Mouse (Mus musculus) hindbrain, embryonic 12.5 days (tissue): ENCODE results near the gene Klhdc4. TPM values are rescaled to one million over a fixed set of nuclear protein-coding genes. Genes with fewer than 3 reads are reported as not detected.

Source experiments
- ATAC-seq: fragments of 200-750 bp; cut with Nextera tagmentation; 2 replicates; pipeline ENCODE4 v1.8.0; 2017; ENCODE audit warnings: moderate TSS enrichment; ENCODE audit not compliant: low FRiP score
- H3K27ac ChIP-seq: fragments of 300-500 bp; sonication (generic); 2 replicates; pipeline ENCODE4 v1.5.1; 2016; ENCODE audit warnings: mild to moderate bottlenecking
- H3K27me3 ChIP-seq: fragments of 300-500 bp; sonication (generic); 2 replicates; pipeline ENCODE4 v1.6.1; 2016; ENCODE audit warnings: mild to moderate bottlenecking
- H3K36me3 ChIP-seq: fragments of 300-500 bp; sonication (generic); 2 replicates; pipeline ENCODE4 v1.6.1; 2016; ENCODE audit warnings: mild to moderate bottlenecking
- H3K4me1 ChIP-seq: fragments of 300-500 bp; sonication (generic); 2 replicates; pipeline ENCODE4 v1.6.1; 2016
- H3K4me2 ChIP-seq: fragments of 300-500 bp; sonication (generic); replicated peaks from 2 replicates; pipeline ENCODE4 v1.6.1; 2016; ENCODE audit warnings: mild to moderate bottlenecking
- H3K4me3 ChIP-seq: fragments of 300-500 bp; sonication (generic); 2 replicates; pipeline ENCODE4 v1.5.1; 2016; ENCODE audit warnings: mild to moderate bottlenecking
- H3K9ac ChIP-seq: fragments of 300-500 bp; sonication (generic); 2 replicates; pipeline ENCODE4 v1.6.1; 2016; ENCODE audit warnings: mild to moderate bottlenecking, moderate library complexity
- H3K9me3 ChIP-seq: fragments of 300-500 bp; sonication (generic); replicated peaks from 2 replicates; pipeline ENCODE4 v1.6.1; 2016; ENCODE audit warnings: mild to moderate bottlenecking
- WGBS: fragments of 180-500 bp; shearing (Covaris S2); methylation state at CpG from one replicate; pipeline ENCODE4 v1.1.7; 2016; 5-methylcytosine and 5-hydroxymethylcytosine counted together
- polyA plus RNA-seq: library from polyadenylated mRNA; unstranded; fragments of >200 nt; fragmentation: Nextera tagmentation; extraction: Ambion mirVana; gene quantifications from 2 replicates; pipeline ENCODE4 v1.2.1, GENCODE M21; 2016

The Klhdc4 gene
- polyA plus RNA-seq, 1 experiment from 2014 or later, result 43.0 TPM

DNA sequence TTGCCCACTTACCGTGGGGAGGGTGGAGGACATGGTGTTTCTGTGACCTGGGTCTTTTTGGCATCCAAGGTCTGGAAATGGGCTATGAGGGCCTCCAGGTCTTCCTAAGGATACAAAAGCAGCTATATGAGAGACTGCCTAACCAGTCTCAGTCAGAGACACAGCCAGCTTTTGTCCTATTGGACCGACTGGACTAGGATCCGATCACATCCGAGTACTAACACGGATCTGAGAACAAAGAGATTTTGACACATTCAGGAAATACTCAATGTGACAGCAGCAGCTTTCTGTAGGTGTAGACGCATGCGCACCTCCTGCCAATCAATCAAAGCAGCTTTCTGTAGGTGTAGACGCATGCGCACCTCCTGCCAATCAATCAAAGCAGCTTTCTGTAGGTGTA is 7.6 kb downstream of the Klhdc4 start:
- Histone ChIP-seq H3K9ac (no peak overlapping the region), H3K27me3 (no peaks in the 10 kb centered on the region), H3K36me3 (peaks cover 34% of the 10 kb centered on the region), H3K27ac (no peak overlapping the region), H3K4me1 (no peaks in the 10 kb centered on the region), H3K9me3 (no peaks in the 10 kb centered on the region), H3K4me2 (no peak overlapping the region), H3K4me3 (no peak overlapping the region)
- 91% methylated on average over 9 of the region's 9 CpGs for WGBS
- ATAC-seq, result no peak

DNA sequence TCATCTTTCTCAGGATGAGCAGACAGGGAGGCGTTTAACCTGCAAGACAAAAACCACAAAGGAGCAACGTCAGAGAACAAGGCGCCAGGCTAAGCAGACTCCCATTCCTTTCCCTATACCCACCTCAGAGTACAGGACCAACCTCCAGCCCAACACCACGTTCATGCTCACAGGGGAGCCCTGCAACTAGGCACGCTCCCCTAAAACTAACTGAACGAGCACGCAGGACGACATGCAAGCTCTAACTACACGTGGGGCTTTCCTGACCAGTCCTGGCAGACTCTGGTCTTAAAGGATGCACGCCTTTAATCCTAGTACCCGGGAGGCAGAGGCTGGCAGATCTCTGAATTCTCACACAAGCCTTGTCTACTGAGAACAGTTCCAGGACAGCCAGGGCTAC is 8.0 kb downstream of the Klhdc4 start:
- no peaks in the 10 kb centered on the region for H3K4me1 ChIP-seq
- no peaks in the 10 kb centered on the region for H3K27me3 ChIP-seq
- H3K4me3 ChIP-seq, result no peak overlapping the region
- ATAC-seq, result no peak
- WGBS, result 91% methylated on average over 11 of the region's 11 CpGs
- H3K9me3 ChIP-seq, result no peaks in the 10 kb centered on the region
- H3K4me2 ChIP-seq, result no peak overlapping the region
- H3K36me3 ChIP-seq, result peaks cover 35% of the 10 kb centered on the region
- H3K9ac ChIP-seq, result no peak overlapping the region
- H3K27ac ChIP-seq, result no peak overlapping the region

DNA sequence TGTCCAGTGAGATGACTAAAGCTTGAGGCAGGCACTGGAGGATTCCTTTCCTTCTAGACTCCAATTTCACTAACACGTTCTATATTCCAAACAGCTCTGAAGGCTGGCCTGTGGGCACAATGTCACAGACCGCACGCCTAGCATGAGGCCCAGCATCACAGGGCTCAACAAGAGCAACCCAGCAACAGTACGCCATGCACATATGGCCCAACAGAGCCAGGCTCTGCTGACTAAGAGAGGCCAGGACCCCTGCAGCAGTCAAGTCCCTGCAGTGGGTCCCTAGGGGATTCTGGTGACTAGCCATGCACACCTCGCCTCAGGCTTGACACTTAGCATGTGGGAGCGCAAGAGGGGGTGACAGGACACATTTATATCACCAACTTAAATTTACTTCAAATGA is 8.5 kb downstream of the Klhdc4 start:
- Histone ChIP-seq H3K9me3 (no peaks in the 10 kb centered on the region), H3K36me3 (peaks cover 40% of the 10 kb centered on the region), H3K4me3 (no peak overlapping the region), H3K27ac (no peak overlapping the region), H3K9ac (no peak overlapping the region), H3K4me1 (no peaks in the 10 kb centered on the region), H3K4me2 (no peak overlapping the region), H3K27me3 (no peaks in the 10 kb centered on the region)
- WGBS, result 93% methylated on average over 6 of the region's 6 CpGs
- ATAC-seq, result no peak

DNA sequence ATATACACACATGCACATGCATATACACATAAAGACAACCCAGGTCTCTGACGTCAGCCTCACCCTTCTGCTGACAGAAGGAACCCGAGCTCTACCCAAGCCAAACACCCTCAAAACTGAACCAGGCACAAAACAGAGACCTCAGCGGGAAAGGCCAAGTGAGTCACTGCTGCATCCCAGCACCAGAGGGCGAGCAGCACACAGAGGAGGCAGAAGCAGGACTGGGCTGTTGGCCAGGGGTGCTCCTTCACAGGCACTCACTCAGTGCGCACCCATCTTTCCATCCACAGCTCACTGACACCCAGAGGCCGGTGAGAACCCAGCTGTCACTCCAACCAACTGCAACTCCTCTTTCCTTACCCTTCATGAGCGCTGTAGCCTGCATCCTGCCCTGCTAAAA is 11.1 kb downstream of the Klhdc4 start:
- H3K9ac ChIP-seq, result no peak overlapping the region
- no peak overlapping the region for H3K4me3 ChIP-seq
- H3K27ac ChIP-seq, result no peak overlapping the region
- no peaks in the 10 kb centered on the region for H3K4me1 ChIP-seq
- H3K36me3 ChIP-seq, result peaks cover 62% of the 10 kb centered on the region
- 80% methylated on average over 7 of the region's 7 CpGs for WGBS
- no peaks in the 10 kb centered on the region for H3K9me3 ChIP-seq
- ATAC-seq, result no peak
- no peaks in the 10 kb centered on the region for H3K27me3 ChIP-seq
- H3K4me2 ChIP-seq, result no peak overlapping the region

DNA sequence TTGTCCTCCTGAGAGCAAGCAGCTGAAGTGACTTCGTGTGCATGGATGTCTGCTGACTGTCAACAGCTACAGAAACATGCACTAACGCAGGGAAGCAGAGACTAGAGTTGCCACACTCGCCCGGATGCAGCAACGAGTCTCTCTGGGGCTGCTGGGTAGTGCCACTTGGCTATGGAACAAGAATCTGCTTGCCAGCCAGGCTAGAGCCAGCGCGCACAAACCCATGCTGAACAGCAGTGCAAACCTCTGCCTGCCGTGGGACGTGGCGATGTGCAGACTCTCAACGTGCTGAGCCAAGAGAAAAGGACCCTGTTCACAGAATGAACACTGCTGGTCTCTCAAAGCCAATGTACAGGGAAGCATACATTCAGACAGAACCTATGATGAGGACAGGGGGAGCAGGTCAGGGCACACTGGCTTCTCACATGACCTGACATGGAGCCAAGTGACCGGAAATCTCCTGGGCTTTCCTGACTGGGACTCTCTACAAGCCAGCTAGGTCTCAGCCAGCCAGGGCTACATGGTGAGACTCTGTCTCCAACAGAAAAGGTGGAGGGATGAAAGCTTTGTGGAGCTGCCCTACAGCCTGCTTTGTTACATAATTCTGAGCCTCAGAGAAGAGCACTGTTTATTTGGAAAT is 17.3 kb downstream of the Klhdc4 start:
- no peak for ATAC-seq
- Histone ChIP-seq H3K27ac (no peak overlapping the region), H3K27me3 (no peaks in the 10 kb centered on the region), H3K9ac (no peak overlapping the region), H3K4me3 (no peak overlapping the region), H3K36me3 (peaks cover 46% of the 10 kb centered on the region), H3K9me3 (no peaks in the 10 kb centered on the region), H3K4me2 (no peak overlapping the region), H3K4me1 (peaks cover 3% of the 10 kb centered on the region; the same call in 1 of the 2 replicates)
- WGBS, result 95% methylated on average over 12 of the region's 12 CpGs

DNA sequence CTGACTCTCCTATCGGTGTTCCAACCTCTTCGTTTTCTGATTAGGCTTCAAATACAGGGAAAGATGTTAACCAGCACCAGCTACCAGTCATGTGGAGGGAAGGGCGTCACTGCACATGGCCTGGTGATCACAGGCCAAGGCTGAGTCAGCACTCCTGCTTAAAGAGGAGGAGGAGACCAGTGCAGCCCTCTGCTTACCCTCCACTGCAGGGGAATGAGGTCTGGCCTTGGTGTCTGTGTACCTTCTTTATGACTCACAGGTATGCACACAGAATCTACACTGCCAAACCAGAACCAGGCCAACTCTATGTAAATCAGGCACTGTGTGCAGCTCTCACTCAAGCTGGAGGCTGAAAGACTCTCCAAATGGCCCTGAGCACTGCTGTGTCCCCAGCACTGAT is 17.9 kb downstream of the Klhdc4 start:
- ATAC-seq, result no peak
- Histone ChIP-seq H3K27me3 (no peaks in the 10 kb centered on the region), H3K27ac (no peak overlapping the region), H3K4me3 (no peak overlapping the region), H3K4me2 (no peak overlapping the region), H3K36me3 (peaks cover 49% of the 10 kb centered on the region), H3K4me1 (peaks cover 3% of the 10 kb centered on the region; the same call in 1 of the 2 replicates), H3K9me3 (no peaks in the 10 kb centered on the region), H3K9ac (no peak overlapping the region)
- WGBS, result 95% methylated on average over 3 of the region's 3 CpGs

DNA sequence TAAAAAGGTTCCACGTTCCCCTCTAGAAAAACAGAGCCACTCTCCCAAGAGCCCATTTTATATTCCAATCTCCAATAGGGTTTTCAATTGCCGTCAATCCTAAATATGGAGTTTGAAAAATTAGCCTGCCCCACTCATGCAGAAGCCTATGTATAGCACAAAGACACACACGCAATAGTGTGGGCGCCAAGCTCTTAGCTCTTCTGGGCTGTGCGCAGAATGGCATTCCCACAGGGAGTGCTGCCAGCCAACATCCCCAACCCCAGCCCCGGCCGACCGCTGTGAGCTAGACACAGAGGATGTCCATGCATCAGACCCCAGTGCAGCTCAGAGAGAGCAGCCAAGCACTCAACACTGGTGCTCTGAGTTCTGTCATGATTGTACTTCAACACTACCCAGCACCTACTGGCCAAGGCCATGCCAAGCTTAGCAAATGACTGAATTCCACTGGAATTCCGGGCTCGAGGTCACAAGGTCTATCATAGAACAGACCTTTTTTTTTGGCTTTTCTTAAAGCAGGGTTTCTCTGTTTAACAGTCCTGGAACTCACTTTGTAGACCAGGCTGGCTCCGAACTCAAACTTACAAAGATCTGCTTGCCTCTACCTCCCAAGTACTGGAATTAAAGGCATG is 19.7 kb downstream of the Klhdc4 start:
- H3K9me3 ChIP-seq, result no peaks in the 10 kb centered on the region
- H3K4me1 ChIP-seq, result peaks cover 3% of the 10 kb centered on the region; the same call in 1 of the 2 replicates
- no peak overlapping the region for H3K4me3 ChIP-seq
- 92% methylated on average over 11 of the region's 11 CpGs for WGBS
- no peak for ATAC-seq
- H3K9ac ChIP-seq, result no peak overlapping the region
- no peaks in the 10 kb centered on the region for H3K27me3 ChIP-seq
- H3K4me2 ChIP-seq, result no peak overlapping the region
- peaks cover 53% of the 10 kb centered on the region for H3K36me3 ChIP-seq
- no peak overlapping the region for H3K27ac ChIP-seq

DNA sequence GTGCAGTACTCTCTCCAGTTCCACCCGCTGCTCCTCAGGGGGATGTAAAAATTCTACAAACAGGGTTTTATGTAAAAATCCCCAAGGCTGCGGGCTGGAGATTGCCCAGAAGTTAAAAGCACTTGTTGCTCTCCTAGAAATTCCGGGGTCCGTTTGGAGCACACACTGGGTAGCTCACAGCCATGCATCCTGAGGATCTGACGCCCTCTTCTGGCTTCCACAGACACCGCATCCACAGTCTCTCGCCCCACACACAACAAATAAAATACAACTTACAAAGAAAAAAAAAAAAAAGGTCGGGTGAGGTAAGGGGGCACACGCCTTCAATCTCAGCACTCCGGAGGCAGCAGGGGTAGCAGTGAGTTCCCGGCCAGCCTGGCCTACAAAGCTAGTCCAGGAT is 21.3 kb downstream of the Klhdc4 start:
- H3K9me3 ChIP-seq, result no peaks in the 10 kb centered on the region
- H3K4me1 ChIP-seq, result peaks cover 3% of the 10 kb centered on the region; the same call in 1 of the 2 replicates
- no peak overlapping the region for H3K4me2 ChIP-seq
- H3K4me3 ChIP-seq, result no peak overlapping the region
- no peak overlapping the region for H3K27ac ChIP-seq
- no peaks in the 10 kb centered on the region for H3K27me3 ChIP-seq
- ATAC-seq, result no peak
- peaks cover 50% of the 10 kb centered on the region for H3K36me3 ChIP-seq
- H3K9ac ChIP-seq, result no peak overlapping the region
- WGBS, result 80% methylated on average over 11 of the region's 11 CpGs

DNA sequence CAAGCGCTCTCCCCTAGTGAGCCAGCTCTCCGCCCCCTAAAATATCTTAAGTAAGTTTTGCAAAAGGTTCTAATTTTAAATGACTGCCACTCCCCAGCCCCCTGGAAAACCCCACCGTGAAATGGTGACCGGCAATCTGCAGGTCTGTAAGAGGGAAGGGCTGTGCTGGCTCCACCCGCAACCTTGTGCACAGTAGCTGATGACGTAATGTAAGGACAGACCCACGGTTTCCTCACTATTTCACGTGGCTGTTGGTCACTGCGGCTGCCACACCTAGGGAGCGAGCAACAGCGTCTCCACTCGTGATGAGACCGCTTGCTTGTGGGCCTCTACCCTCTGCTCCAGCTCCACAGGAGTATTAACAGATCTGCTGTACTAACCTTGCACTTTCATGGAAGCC is 23.2 kb downstream of the Klhdc4 start:
- 96% methylated on average over 13 of the region's 13 CpGs for WGBS

DNA sequence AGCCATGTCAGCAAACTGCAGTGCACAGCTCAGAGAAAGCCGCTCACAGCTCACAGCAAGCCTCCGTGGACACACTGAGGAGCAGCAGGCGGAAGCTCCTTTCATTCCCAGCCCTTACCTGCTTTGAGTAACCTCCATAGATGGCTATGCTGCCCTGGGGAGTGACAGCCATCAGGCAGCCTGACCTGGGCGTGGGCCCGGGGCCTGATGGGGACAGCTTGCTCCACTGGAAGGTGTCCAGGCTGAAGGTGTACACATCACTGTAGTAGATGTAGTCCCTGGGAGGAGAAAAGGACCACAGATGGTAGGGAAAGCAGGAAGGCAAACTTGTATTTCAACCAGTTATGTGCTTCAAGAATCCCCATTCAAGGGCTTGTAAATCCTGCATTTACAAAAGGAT is 24.5 kb downstream of the Klhdc4 start:
- H3K9ac ChIP-seq, result no peak overlapping the region
- no peaks in the 10 kb centered on the region for H3K9me3 ChIP-seq
- WGBS, result 92% methylated on average over 5 of the region's 5 CpGs
- no peak for ATAC-seq
- H3K4me2 ChIP-seq, result no peak overlapping the region
- H3K27me3 ChIP-seq, result no peaks in the 10 kb centered on the region
- peaks cover 3% of the 10 kb centered on the region; the same call in 1 of the 2 replicates for H3K4me1 ChIP-seq
- H3K36me3 ChIP-seq, result peaks cover 59% of the 10 kb centered on the region
- H3K4me3 ChIP-seq, result no peak overlapping the region
- no peak overlapping the region for H3K27ac ChIP-seq

More for the DNA sequence above, 23.2 kb downstream of the Klhdc4 start:
- Histone ChIP-seq H3K4me1 (peaks cover 3% of the 10 kb centered on the region; the same call in 1 of the 2 replicates), H3K36me3 (peaks cover 47% of the 10 kb centered on the region), H3K9me3 (no peaks in the 10 kb centered on the region), H3K9ac (no peak overlapping the region), H3K4me2 (no peak overlapping the region), H3K27me3 (no peaks in the 10 kb centered on the region), H3K4me3 (no peak overlapping the region), H3K27ac (no peak overlapping the region)
- no peak for ATAC-seq

DNA sequence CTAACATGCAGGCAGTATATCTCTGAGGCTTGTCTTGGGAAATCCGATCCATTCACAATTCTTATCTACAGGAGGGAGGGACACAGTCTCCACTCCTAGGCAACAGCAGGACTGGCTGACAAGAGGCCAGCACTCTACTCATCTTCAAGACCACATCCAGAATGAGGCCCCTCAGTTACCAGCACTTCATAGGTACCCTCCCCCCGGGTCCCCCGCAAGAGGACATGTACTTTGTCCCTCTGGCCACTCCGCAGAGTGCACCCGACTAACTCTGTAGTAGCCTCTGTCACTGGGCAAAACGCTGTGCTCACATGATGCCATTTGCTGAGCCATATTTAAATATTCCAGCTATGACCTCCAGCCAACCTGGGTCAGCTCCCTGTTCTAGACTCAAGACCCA is 31.0 kb downstream of the Klhdc4 start:
- Histone ChIP-seq H3K4me1 (no peaks in the 10 kb centered on the region), H3K9me3 (no peaks in the 10 kb centered on the region), H3K36me3 (peaks cover 82% of the 10 kb centered on the region), H3K27me3 (no peaks in the 10 kb centered on the region), H3K4me3 (no peak overlapping the region), H3K9ac (no peak overlapping the region), H3K4me2 (no peak overlapping the region), H3K27ac (no peak overlapping the region)
- 94% methylated on average over 6 of the region's 6 CpGs for whole genome bisulfite sequencing
- no peak for ATAC-seq

DNA sequence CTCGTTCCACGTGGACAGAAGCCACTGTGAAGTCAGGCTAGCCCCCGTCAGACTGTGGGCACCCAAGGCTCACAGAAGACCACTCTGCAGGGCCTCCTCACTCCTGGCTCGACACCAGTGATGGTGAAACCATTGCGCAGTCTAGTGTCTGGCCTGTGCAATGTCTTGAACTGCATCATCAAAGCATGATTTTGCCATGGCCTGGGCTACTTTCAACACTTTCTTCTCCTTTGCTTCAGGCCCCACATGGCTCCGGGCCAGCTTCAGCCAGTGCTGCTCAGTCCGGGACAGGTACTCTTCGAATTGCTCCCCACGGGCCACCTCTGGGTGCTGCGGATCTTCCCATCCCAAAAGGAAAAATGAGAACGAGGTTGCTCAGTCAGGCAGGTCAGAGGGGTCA is 33.0 kb downstream of the Klhdc4 start:
- no peak for ATAC-seq
- H3K9ac ChIP-seq, result no peak overlapping the region
- H3K9me3 ChIP-seq, result no peaks in the 10 kb centered on the region
- H3K27me3 ChIP-seq, result no peaks in the 10 kb centered on the region
- no peak overlapping the region for H3K27ac ChIP-seq
- H3K4me3 ChIP-seq, result no peak overlapping the region
- 91% methylated on average over 11 of the region's 11 CpGs for WGBS
- H3K4me2 ChIP-seq, result no peak overlapping the region
- peaks cover 72% of the 10 kb centered on the region for H3K36me3 ChIP-seq
- no peaks in the 10 kb centered on the region; the same call in 1 of the 2 replicates for H3K4me1 ChIP-seq

DNA sequence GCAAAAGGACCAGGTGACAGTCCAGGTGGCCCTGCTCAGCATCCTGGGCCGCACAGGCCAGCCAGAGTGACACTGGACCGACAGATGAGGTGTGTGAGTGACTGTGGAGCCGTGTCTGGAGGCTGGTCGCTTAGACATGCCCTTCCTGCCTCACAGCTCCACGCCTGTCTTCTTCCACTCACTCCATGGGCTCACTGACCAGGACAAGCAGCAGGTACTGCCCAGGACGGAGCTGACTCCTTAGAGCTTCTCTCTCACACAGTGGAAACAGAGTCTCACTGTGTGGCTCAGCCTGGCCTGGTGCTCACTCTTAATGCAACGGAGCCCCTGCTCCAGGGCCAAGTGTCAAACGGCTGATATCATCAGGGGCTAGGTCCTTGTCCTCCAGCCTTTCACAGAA is 33.9 kb downstream of the Klhdc4 start:
- no peaks in the 10 kb centered on the region; the same call in 1 of the 2 replicates for H3K4me1 ChIP-seq
- no peak overlapping the region for H3K4me3 ChIP-seq
- no peaks in the 10 kb centered on the region for H3K27me3 ChIP-seq
- whole genome bisulfite sequencing, result 91% methylated on average over 8 of the region's 8 CpGs
- H3K4me2 ChIP-seq, result no peak overlapping the region
- peaks cover 69% of the 10 kb centered on the region for H3K36me3 ChIP-seq
- H3K27ac ChIP-seq, result no peak overlapping the region
- ATAC-seq, result no peak
- H3K9ac ChIP-seq, result no peak overlapping the region
- H3K9me3 ChIP-seq, result no peaks in the 10 kb centered on the region
